Mouse (Mus musculus) embryonic stem cell, embryonic (primary cell): ENCODE data around the gene Cacng6.

Experiments used
- CTCF ChIA-PET, 4 experiments: fragments of 300-600 bp in 2 of 4; fragments of 350-600 bp in 2 of 4; sonication (Branson Sonifier 250); formaldehyde crosslinking; loops; one replicate each; lab custom pipeline; 2022; ENCODE audit warnings: inconsistent platforms in 2 of 4; lab: Charles Lee
- POLR2A ChIA-PET, 4 experiments: fragments of 300-600 bp in 2 of 4; fragments of 350-600 bp in 2 of 4; sonication (Branson Sonifier 250); formaldehyde crosslinking; loops; one replicate each; lab custom pipeline; 2022; ENCODE audit warnings: antibody characterized with exemption in 4 of 4, inconsistent platforms in 1 of 4; lab: Charles Lee

Gene Cacng6

DNA sequence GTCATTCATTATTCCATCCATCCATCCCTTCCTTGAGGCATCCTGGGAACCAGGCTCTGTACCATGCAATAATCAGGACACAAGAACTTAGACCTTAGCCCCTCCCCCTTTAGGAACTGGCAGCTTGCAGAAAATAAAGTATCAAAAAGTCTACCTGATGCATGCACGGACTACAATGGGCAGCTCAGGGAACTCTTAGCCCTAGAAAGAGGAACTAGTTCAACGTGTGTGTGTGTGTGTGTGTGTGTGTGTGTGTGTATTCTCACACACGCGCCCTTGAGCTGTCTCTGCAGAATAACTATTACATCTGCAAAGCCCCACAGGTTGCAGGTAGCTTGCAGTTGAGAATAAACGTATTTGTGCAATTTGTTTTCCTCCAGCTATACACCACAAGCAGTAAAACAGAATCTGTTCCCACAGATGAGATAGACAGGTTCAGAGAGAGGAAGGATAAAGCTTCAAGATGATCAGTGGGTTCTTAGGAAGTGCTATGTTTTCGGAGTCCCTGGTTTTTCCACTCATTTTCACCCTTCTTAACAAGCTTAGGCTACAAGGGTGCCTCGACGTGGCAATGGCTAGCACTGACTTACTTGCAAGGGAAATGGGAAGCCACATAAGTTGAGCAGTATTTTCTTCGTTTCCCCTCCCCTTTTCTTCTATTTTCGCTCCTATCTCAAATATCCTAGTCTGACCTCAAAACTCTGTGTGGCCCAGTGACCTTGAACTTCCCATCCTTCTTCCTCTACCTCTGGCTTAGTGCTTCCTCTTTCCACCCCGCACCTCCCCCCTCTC is 14.1 kb upstream of the Cacng6 start:
- ChIA-PET CTCF (interaction anchor here in 3 of 4 experiments (0.6 to 1.2 kb wide), 6 partner anchors 20 to 76 kb away, joined by 3 to 17 read pairs (median 4); no protein-coding TSS in a partner anchor), POLR2A (interaction anchor here in 2 of 4 experiments (0.6 to 1.2 kb wide), 5 partner anchors 10 to 120 kb away, joined by 3 to 7 read pairs (median 3); no protein-coding TSS in a partner anchor)

DNA sequence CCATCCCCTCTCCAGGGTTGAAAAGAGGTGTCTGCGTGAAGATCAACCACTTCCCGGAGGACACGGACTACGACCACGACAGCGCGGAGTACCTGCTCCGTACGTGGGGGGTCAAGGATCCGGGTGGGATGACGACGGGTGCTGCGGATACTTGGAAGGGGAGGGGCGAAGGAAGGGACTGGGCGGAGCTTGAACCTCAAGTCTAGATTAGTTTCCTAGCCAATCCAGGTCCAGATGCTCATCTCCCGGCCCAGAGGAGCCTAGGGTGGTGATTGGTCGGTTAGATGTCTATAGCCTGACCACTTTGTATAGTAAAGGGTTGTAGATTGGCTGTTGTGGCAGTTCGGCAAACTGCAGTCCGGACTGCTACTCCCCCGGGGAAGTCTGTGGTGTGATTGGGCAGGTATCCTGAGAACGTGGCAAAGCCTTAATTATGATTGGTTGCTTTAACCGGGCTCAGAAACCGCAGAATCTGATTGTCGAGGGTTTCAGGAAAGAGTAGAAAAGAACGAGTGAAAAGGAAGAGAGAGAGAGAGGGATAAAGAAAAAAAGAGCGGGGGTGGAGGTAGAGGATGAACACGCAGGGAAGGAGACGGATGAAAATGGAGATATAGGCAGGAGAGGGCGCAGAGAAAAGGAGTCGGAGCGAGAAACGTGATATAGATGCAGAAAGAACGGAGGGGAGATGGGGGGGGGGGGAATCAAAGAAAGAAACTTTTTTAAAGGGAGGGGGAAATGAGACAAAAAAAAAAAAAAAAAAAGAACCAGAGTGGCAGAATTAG is 12.6 kb upstream of the Cacng6 start:
- ChIA-PET POLR2A (interaction anchor here (0.5 to 4.6 kb wide), 57 partner anchors 9 to 1402 kb away, joined by 3 to 75 read pairs (median 4); partner anchors contain the start of genes Cacng6 (in 2 of the 4), Mboat7 (in 2 of the 4), Tsen34 (in 2 of the 4) and Cnot3 (in 1 of the 4)), CTCF (interaction anchor here in 2 of 4 experiments (0.6 to 2.0 kb wide), 14 partner anchors 12 to 167 kb away, joined by 3 to 11 read pairs (median 3); partner anchors contain the start of gene Cacng6 (in 1 of the 2))

DNA sequence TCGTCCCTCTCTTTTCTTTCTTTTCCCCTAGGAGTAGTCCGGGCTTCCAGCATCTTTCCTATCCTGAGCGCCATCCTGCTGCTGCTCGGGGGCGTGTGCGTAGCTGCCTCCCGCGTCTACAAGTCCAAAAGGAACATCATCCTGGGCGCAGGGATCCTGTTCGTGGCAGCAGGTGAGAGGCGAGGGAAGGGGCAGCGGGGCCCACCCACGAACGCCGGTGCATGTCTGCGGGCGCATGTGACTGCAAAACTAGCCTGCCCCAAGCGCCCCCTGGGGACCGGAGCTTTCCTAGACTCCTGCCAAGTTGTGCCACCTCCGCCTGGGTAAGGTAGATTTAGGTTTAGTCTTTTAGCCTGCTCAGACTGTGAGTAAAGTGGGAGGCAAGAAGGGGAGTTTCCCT is 12.0 kb upstream of the Cacng6 start:
- ChIA-PET POLR2A (interaction anchor here (0.5 to 4.6 kb wide), 29 partner anchors 8 to 933 kb away, joined by 3 to 75 read pairs (median 5); partner anchors contain the start of genes Cacng6 (in 2 of the 4), Mboat7 (in 1 of the 4) and Tsen34 (in 1 of the 4)), CTCF (interaction anchor here in 3 of 4 experiments (0.6 to 2.0 kb wide), 11 partner anchors 12 to 166 kb away, joined by 3 to 11 read pairs (median 3); partner anchors contain the start of gene Cacng6 (in 1 of the 3))

DNA sequence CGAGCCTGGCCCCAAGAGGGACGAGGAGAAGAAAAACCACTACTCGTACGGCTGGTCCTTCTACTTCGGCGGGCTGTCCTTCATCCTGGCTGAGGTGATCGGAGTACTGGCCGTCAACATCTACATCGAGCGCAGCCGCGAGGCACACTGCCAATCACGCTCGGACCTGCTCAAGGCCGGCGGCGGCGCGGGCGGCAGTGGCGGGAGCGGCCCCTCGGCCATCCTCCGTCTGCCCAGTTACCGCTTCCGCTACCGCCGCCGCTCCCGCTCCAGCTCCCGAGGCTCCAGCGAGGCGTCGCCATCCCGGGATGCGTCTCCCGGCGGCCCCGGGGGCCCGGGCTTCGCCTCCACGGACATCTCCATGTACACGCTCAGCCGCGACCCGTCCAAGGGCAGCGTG is 9.1 kb upstream of the Cacng6 start:
- CTCF ChIA-PET: interaction anchor here in 2 of 4 experiments (0.8 to 1.0 kb wide), 2 partner anchors 25 to 176 kb away, joined by 3 to 5 read pairs; no protein-coding TSS in a partner anchor
- POLR2A ChIA-PET: interaction anchor here in 2 of 4 experiments (0.6 to 4.6 kb wide), 3 partner anchors 9 to 202 kb away, joined by 3 to 75 read pairs (median 3); partner anchors contain the start of gene Cacng6 (in 2 of the 2)

DNA sequence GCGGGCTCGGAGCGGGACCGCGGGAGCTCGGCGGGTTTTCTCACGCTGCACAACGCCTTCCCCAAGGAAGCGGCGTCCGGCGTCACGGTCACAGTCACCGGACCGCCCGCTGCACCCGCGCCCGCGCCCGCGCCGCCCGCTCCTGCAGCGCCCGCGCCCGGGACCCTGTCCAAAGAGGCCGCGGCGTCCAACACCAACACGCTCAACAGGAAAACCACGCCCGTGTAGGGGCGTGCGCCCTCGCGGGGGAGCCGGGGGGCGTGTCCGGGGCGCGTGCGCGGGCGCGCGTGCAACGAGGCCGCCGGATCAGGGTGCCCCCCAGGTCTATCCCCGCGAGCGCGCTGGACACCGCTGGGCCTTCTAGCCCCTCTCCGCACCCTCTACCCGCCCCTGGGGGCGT is 8.6 kb upstream of the Cacng6 start:
- ChIA-PET POLR2A (interaction anchor here in 2 of 4 experiments (1.0 to 4.6 kb wide), 2 partner anchors 8 to 9 kb away, joined by 3 to 75 read pairs; partner anchors contain the start of gene Cacng6 (in 2 of the 2)), CTCF (interaction anchor here in 1 of 4 experiments (0.8 kb wide), 1 partner anchor 177 kb away, joined by 5 read pairs; no protein-coding TSS in a partner anchor)

DNA sequence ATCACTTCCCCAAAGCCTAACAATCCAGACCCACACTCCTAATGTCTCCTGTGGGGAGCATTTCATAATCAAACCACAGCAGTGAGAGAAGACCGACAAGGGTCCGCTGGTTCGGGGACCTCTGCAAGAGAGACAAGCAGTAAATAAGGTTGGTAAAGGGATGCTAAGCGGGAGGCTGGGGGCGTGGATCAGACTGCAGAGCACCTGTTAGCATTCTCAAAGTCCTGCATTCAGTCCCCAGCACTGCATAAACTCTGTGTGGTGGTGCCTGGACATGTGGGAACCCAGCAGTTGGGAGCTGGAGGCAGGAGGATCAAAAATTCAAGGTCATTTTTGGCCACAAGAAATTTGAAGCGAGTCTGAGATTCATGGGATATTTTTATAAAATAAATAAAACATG is 4.1 kb upstream of the Cacng6 start:
- ChIA-PET POLR2A (interaction anchor here in 3 of 4 experiments (0.6 to 8.8 kb wide), 26 partner anchors 7 to 225 kb away, joined by 3 to 75 read pairs (median 4); partner anchors contain the start of gene Cnot3 (in 1 of the 3)), CTCF (interaction anchor here in 3 of 4 experiments (0.6 to 1.8 kb wide), 5 partner anchors 13 to 34 kb away, joined by 3 to 6 read pairs (median 5); partner anchors contain the start of gene Cacng8 (in 1 of the 3))

DNA sequence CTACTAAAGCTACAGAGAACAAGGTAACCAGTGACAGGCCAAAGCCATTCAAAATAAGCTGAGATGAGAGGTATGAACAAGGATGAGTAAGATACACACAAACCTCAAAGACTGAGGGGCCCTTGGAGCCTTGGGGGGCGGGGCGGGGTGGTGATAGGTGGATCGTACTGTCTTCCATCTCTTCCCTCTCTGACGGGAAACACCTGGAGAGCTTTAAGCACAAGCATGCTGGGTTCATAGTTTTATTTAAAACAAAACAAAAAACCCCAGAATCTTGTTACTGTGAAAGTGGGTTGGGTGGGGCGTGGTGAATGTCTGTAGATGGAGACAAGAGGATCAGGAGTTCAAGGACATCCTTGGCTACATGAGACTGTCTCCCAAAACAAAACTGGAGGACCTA is 3.5 kb upstream of the Cacng6 start:
- POLR2A ChIA-PET: interaction anchor here (0.6 to 8.8 kb wide), 29 partner anchors 8 to 224 kb away, joined by 3 to 75 read pairs (median 4); partner anchors contain the start of gene Cnot3 (in 1 of the 4)

DNA sequence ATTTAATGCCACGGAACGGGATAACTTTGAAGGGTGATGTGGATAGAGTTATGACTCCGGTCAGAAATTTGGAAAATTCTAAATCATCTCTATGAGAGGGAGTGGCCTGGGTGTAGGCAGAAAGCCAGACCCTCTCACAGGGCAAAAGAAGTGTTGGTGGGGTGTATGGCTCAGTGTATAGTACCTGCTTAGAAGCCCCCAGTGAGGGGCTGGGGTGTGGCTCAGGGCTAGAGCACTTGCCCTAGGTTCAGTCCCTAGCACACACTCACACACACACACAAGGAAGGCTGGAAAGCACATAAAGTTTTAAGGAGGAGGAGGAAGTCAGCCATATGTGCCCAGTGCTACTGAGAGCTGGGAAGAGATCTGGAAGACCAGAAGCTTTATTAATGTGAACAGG is 2.7 kb upstream of the Cacng6 start:
- ChIA-PET POLR2A (interaction anchor here (0.6 to 8.8 kb wide), 21 partner anchors 8 to 214 kb away, joined by 3 to 75 read pairs (median 4); partner anchors contain the start of gene Cacng8 (in 1 of the 4)), CTCF (interaction anchor here in 3 of 4 experiments (0.6 to 2.1 kb wide), 4 partner anchors 14 to 28 kb away, joined by 4 to 6 read pairs (median 6); no protein-coding TSS in a partner anchor)

More for the DNA sequence above, 3.5 kb upstream of the Cacng6 start:
- CTCF ChIA-PET: interaction anchor here in 3 of 4 experiments (0.6 to 1.8 kb wide), 5 partner anchors 13 to 34 kb away, joined by 3 to 6 read pairs (median 5); partner anchors contain the start of gene Cacng8 (in 1 of the 3)

DNA sequence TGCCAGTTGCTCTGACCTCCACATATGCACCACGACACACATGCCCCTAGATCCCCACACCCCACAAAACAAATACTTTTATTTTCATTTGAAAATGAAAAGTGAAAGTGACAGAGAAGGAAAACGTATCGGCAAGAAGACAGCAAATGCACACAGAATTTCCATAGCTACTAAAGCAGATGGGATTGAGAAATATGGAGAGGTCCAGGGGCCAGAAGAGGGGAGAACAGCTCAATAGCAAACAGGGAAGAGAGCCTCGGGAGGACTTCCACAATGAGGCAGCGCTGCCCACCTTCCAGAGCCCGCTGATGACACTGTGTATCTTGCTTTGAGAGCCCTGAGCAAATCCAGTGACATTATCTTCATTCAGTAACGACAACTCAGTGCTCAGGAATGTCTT is 1.9 kb upstream of the Cacng6 start:
- POLR2A ChIA-PET: interaction anchor here in 3 of 4 experiments (0.6 to 8.8 kb wide), 12 partner anchors 9 to 156 kb away, joined by 3 to 75 read pairs (median 8); partner anchors contain the start of gene Cacng8 (in 1 of the 3)

DNA sequence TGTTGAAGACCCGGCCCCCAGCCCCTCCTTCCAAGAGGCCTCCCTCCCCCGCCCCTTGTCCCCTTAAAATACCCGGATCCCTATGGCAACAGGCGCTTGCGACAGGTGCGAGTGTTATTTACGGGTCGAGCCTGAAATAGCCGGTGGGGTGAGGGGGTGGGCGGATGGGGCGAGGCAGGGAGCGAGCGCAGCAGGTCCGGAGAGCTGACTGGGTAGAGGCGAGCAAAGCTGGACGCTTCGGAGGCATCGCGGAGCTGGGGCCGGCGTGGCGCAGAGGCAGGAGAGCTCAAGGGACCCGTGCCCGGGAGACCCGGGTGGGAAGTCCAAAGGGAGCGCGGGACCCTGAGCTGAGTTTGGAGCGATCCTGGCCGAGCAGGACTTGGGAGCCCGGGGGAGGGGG is 565 bp upstream of the Cacng6 start:
- ChIA-PET POLR2A (interaction anchor here (0.6 to 8.8 kb wide), 36 partner anchors 8 to 1369 kb away, joined by 3 to 75 read pairs (median 4); partner anchors contain the start of genes Mboat7 (in 1 of the 4), Rpl28 (in 1 of the 4) and Tarm1 (in 1 of the 4)), CTCF (interaction anchor here in 3 of 4 experiments (0.5 to 2.7 kb wide), 13 partner anchors 11 to 231 kb away, joined by 3 to 19 read pairs (median 4); no protein-coding TSS in a partner anchor)

More for the DNA sequence above, 1.9 kb upstream of the Cacng6 start:
- CTCF ChIA-PET: interaction anchor here in 2 of 4 experiments (1.8 to 2.1 kb wide), 2 partner anchors 18 to 27 kb away, joined by 6 to 7 read pairs; no protein-coding TSS in a partner anchor

DNA sequence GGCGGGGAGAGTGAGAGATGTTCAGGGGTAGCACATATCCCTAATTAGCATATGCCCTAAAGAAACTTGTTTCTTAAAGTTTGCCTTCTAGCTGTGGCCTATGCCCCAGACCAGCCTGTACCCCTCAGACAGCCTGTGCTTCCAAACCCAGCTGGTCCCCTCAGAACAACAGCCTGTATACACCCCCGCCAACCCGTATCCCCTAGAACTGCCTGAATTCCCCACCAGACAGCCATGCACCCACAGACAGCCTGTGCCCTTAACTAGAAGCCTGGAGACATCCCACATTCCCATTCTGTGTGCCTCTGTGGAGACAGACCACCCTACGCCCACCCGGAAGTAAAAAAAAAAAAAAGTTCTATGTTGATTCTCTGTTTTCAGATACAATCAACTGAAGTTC is 1.1 kb downstream of the Cacng6 start:
- ChIA-PET CTCF (interaction anchor here in 1 of 4 experiments (0.6 to 2.7 kb wide), 2 partner anchors 15 to 136 kb away, joined by 4 to 19 read pairs; partner anchors contain the start of genes Myadm and Prkcg), POLR2A (interaction anchor here in 2 of 4 experiments (0.5 to 8.8 kb wide), 12 partner anchors 12 to 220 kb away, joined by 3 to 75 read pairs (median 4); partner anchors contain the start of gene Cnot3 (in 1 of the 2))

DNA sequence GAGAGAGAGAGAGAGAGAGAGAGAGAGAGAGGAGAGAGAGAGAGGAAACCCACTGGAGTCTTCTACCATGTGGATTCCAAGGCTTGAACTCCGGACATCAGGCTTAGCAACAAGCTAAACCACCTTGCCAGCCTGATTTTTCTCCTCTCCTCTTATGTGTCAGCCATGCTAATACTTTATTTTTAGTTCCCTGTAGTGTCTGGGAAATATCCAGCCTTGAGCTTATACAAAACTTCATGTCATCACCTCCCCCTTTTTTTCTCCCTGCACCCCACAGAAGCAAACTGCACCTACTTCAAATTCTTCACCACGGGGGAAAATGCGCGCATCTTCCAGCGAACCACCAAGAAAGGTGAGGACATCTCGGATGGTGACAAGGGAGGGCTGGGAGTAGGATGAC is 6.2 kb downstream of the Cacng6 start:
- ChIA-PET POLR2A (interaction anchor here in 2 of 4 experiments (0.6 to 3.1 kb wide), 5 partner anchors 10 to 126 kb away, joined by 3 to 9 read pairs (median 5); no protein-coding TSS in a partner anchor), CTCF (interaction anchor here (0.5 to 1.6 kb wide), 5 partner anchors 10 to 80 kb away, joined by 3 to 17 read pairs (median 4); no protein-coding TSS in a partner anchor)

DNA sequence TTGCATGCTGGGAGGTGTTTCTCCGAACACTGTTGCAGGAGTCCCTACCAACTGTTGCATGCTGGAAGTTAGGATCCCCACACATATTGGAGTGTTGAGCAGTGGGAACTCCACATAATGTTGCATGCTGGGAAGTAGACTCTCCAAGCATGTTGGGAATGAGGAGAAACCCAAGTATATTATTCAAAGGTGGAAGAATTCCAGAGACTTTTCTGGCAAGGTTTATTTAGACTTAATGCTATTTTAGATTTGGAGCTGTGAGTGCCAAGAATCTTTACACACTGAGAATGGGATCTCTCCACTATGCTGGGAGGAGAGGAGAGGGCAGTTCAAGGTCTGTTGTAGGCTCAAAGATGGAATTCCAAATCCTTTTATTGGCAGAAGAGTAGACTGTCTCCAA is 8.1 kb downstream of the Cacng6 start:
- POLR2A ChIA-PET: interaction anchor here in 2 of 4 experiments (1.3 to 6.0 kb wide), 4 partner anchors 8 to 12 kb away, joined by 4 to 43 read pairs (median 8); partner anchors contain the start of gene Cacng6 (in 1 of the 2)
- CTCF ChIA-PET: interaction anchor here in 2 of 4 experiments (1.1 to 1.6 kb wide), 3 partner anchors 8 to 17 kb away, joined by 3 to 4 read pairs (median 4); no protein-coding TSS in a partner anchor

DNA sequence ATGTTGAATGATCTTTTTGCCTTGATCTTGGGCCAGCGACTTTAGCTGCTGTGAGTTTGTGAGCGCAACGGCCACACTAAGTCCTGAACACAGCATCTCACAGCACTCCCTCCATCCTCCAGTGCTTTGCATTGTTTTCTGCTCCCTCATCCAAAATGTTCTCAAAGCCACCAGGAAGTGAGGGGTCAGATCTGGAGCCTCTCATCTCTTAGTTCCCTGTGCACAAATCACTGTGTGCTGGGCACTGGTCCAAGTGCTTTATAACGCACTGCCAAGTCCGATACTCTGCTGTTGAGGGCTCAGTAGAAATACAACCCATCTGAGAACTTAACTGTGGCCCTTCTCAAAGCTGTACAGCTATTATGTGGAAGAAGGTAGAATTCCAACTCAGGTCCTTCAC is 13.9 kb downstream of the Cacng6 start:
- POLR2A ChIA-PET: interaction anchor here in 1 of 4 experiments (1.4 to 6.9 kb wide), 2 partner anchors 14 to 17 kb away, joined by 3 to 78 read pairs; no protein-coding TSS in a partner anchor
- CTCF ChIA-PET: interaction anchor here in 2 of 4 experiments (0.6 to 3.6 kb wide), 2 partner anchors 10 to 12 kb away, joined by 5 to 43 read pairs; no protein-coding TSS in a partner anchor

DNA sequence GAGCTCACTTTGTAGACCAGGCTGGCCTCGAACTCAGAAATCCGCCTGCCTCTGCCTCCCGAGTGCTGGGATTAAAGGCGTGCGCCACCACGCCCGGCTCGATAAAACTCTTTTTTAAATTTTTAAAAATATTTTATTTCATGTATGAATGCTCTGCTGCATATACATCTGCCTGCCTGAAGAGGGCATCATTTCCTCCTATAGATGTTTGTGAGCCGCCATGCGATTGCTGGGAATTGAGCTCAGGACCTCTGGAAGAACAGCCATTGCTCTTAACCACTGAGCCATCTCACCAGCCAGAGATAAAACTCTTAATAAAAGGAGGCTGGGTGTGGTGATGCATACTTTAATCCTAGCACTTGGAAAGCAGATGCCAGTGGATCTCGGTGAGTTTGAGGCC is 16.0 kb downstream of the Cacng6 start:
- ChIA-PET CTCF (interaction anchor here (0.5 to 3.6 kb wide), 51 partner anchors 8 to 253 kb away, joined by 3 to 43 read pairs (median 4); partner anchors contain the start of genes Cacng6 (in 2 of the 4), Mboat7 (in 1 of the 4) and Tsen34 (in 1 of the 4)), POLR2A (interaction anchor here (0.6 to 6.9 kb wide), 45 partner anchors 8 to 266 kb away, joined by 3 to 78 read pairs (median 4); partner anchors contain the start of genes Mboat7 (in 3 of the 4), Cacng6 (in 1 of the 4), Tarm1 (in 1 of the 4) and Tsen34 (in 1 of the 4))
